Mouse (Mus musculus) cerebral cortex, adult 2 months (tissue): ENCODE results near the gene Ecm1.

Experiments
- WGBS: fragments of 180-500 bp; shearing (Covaris S2); methylation state at CpG from one replicate; pipeline ENCODE4 v1.1.7; 2018; 5-methylcytosine and 5-hydroxymethylcytosine counted together

The Ecm1 gene

GRCm38 (mm10) chr3:95725863-95726262 lies 13.5 kb downstream of the Ecm1 start:
- WGBS, result 71% methylated on average over 7 of the region's 7 CpGs

DNA sequence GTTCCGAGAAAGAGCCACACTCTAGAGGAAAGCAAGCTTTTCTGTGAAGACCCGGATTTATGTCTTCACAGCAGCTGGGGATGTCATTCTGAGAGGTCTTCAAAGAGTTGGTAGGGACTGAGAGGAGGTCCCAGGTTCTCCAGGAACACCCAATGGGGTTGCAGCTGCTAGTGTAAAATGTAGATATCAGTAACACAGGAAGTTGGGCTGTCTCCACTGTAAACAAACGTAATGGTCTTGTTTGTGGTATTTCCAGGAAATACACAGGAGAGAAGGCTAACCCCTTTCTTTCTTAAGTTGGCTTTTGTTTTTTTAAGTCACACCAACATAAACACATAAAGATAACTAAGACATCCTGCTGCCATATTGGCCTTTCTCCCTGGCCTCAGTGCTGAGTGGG lies 17.0 kb downstream of the Ecm1 start:
- WGBS, result 82% methylated on average over 3 of the region's 3 CpGs

DNA sequence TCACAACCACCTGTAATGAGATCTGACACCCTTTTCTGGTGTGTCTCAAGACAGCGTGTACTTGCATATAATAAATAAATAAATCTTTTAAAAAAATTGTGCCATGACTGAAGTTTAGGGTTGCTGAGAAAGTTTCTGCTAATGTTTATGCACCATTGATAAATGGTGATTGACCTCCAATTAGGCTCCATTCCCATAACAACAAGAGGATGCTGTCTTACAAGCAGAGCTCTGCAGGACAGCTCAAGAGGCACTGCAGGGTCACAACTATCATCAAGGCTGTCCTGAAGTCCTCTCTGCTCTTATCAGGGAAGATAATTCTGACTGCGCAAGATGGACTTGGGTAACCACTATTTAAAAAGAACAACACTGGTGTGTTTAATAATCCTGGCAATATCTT lies 21.2 kb downstream of the Ecm1 start:
- WGBS, result 93% methylated on average over 2 of the region's 2 CpGs

GRCm38 (mm10) chr3:95716075-95716474 lies 23.3 kb downstream of the Ecm1 start:
- WGBS, result 96% methylated on average over 1 of the region's 1 CpGs

GRCm38 (mm10) chr3:95709044-95709443 lies 30.3 kb downstream of the Ecm1 start:
- 95% methylated on average over 4 of the region's 4 CpGs for WGBS

DNA sequence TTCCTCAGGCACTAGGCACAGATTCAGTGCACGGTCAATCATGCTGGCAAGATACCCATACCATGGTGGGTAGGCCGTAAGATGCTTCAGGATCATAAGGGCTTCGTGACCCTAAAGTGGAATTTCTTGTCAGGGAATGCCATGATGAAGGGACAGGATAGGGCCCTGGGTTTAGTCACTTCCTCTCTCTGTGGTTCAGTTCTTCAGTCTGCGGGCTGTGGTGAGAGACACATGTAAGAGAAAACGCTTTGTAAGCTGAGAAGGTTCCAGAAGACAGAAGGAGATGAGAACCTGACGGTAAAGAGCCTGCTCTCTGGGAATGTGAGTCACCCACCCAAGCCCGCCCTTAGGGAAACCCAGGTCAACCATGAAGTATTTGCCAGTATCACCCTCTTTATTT lies 31.9 kb downstream of the Ecm1 start:
- 95% methylated on average over 7 of the region's 7 CpGs for WGBS

- 89% methylated on average over 4 of the region's 4 CpGs for WGBS
Measured at GRCm38 (mm10) chr3:95706273-95706672, 33.1 kb downstream of the Ecm1 start.

DNA sequence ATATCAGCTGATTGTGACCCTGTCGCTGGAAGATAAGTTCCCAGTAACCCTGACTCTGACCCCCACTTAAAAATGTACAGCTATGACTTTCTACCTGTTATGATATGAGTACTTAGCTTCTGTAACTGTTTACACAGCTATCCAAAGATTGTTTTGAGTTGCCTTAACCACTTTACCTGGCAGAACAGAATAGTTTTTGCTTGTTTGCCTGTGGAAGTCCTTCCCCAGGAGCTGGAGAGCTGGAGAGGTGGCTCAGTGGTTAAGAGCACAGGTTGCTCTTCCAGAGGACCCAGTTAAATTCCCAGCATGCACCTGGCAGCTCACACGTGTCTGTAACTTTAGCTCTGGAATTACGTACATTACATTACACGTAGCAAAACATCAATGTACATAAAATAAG lies 34.8 kb downstream of the Ecm1 start:
- WGBS, result 90% methylated on average over 4 of the region's 4 CpGs

- 94% methylated on average over 3 of the region's 3 CpGs for WGBS
Measured at GRCm38 (mm10) chr3:95703276-95703675, 36.1 kb downstream of the Ecm1 start.

GRCm38 (mm10) chr3:95701877-95702540 lies 37.4 kb downstream of the Ecm1 start:
- WGBS, result 29% methylated on average over 24 of the region's 24 CpGs

DNA sequence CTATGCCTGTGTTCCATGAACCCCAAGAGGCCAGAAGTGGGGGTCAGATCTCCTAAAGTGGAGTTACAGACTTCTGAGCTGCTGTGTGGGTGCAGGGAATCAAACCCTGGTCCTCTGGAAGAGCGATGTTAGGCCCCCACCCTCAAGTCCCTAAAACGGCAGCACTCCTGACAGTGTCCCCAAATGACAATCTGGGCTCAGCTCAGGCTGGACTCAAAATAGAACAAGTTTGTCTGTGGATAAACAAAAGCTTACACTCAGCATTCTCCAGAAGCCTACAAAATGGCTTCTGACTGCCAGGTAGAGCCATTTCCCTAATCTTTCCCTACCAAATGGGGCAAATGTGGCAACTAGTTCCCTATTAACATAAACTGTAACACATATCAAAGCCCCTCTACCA lies 38.3 kb downstream of the Ecm1 start:
- 84% methylated on average over 2 of the region's 2 CpGs for WGBS

DNA sequence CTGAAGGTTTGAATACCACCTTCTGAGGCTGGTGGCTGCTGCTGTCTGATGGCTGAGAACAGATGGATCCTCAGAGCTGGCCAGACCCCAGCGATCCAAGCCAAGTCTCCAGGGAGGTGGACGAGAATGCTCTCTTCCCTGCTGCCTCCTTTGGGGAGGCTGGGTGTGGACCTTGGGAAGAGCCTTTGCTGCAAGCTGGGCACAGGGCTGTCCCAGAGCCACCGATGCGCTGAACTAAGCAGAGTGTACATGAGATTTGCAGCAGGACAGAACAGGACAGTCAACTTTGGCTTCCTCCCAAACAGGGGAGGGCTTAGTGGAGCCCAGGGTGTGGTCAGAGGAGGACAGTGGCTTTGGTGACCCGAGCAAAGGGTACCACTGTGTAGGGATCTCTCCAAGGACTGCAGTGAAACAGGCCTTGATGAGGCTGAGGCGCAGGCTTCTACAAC lies 39.1 kb downstream of the Ecm1 start:
- WGBS, result 59% methylated on average over 6 of the region's 6 CpGs

DNA sequence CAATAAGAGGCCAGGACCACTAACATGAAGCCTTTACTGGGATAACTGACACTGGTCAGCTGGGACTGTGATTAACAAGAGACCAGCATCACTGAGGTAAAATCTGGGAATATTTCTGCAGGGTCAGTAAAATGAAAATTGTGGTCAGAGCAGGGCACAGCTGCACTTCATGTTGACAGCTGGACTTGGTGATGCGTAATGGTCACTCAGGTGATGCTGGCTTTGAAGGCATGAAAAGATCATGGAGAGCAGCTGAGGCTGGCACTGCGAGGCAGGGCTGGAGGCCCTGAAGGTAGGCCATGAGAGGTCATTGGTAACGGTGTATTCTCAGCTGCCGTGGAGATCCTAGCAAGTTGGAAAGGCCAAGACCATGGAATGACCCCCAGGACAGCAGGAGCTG lies 41.1 kb downstream of the Ecm1 start:
- WGBS, result 97% methylated on average over 4 of the region's 4 CpGs

DNA sequence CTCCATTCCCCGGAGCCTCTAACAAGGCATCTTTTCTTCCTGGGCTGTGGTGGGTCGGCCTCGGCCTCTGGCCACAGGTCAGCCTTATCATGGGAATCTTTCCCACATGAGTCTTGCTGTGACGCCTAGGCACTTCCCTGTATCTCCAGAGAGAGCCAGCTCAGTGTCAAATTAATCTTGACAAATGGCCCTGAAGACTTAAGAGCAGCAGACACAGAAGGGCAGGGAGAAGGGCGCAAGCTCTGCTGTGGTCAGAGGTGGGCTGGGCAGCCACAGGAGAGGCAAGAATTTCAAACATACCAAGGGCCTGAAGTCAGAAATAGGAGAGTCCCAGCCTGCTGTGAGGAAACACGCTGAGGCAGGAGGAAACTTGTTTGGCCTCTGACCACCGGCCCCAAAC lies 43.0 kb downstream of the Ecm1 start:
- 73% methylated on average over 7 of the region's 7 CpGs for WGBS

GRCm38 (mm10) chr3:95695796-95696195 lies 43.6 kb downstream of the Ecm1 start:
- WGBS, result 78% methylated on average over 3 of the region's 3 CpGs

GRCm38 (mm10) chr3:95694808-95695703 lies 44.3 kb downstream of the Ecm1 start:
- 58% methylated on average over 11 of the region's 11 CpGs for whole genome bisulfite sequencing

DNA sequence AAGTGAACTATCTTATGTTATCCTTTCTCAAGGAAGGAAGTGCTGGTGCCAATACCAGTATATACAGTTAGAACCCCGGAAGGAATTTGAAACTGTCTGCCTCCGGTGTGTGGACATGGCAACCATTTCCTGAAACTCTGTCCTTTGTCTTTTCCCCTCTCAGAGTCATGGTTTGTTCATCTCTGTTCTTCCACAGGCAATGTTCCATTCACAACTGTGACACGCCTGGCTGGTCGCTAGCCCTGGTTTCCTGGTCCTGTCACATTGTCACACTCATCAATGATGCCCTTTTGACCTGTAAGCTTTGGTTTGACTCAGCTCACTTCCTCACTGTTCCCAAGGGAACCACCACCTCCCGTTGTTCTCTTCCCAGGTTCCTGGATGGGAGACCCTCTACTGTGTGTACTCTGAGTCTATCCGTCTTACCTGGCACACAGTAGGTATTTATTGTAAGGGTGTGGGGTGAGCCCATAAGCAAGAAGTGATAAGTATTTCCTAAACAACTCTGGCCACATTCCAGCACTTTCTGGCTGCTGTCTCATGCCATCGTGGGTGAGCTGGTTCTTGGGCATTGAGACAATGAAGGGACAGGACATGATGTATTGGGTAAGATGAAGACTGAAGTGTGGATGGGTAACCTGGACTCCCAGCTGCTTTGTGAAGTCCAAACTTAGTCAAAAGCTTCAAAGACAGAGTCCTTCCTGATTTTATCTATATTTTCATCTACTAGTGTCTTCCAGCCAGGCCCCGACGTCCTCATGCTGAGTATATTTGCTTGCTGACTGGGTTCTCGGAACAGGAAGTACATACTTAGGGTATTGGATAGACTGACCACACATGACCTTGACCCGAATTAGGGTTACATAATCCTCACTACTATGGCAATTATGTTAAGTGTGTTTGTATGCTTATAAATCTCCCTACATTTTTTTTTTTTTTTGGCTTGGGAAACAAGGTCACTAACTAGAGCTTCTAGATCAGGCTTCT lies 45.3 kb downstream of the Ecm1 start:
- WGBS, result 69% methylated on average over 11 of the region's 11 CpGs

- WGBS, result 86% methylated on average over 6 of the region's 6 CpGs
Measured at GRCm38 (mm10) chr3:95692677-95693076, 46.7 kb downstream of the Ecm1 start.

DNA sequence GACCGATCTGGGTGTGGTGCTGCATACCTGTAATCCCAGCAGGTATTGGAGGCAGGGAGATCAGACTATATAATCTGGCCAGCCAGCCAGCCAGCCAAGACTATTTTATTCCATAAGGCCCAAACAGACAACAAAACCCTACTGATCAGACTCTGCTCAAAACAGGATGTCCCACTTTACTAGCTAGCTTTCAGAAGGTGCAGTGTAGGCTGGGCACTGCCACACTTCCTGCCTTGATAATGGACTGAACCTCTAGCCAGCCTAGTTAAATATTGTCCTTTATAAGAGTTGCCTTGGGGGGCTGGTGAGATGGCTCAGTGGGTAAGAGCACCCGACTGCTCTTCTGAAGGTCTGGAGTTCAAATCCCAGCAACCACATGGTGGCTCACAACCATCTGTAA lies 48.8 kb downstream of the Ecm1 start:
- 91% methylated on average over 2 of the region's 2 CpGs for WGBS

GRCm38 (mm10) chr3:95689940-95690339 lies 49.4 kb downstream of the Ecm1 start:
- 67% methylated on average over 2 of the region's 2 CpGs for WGBS

DNA sequence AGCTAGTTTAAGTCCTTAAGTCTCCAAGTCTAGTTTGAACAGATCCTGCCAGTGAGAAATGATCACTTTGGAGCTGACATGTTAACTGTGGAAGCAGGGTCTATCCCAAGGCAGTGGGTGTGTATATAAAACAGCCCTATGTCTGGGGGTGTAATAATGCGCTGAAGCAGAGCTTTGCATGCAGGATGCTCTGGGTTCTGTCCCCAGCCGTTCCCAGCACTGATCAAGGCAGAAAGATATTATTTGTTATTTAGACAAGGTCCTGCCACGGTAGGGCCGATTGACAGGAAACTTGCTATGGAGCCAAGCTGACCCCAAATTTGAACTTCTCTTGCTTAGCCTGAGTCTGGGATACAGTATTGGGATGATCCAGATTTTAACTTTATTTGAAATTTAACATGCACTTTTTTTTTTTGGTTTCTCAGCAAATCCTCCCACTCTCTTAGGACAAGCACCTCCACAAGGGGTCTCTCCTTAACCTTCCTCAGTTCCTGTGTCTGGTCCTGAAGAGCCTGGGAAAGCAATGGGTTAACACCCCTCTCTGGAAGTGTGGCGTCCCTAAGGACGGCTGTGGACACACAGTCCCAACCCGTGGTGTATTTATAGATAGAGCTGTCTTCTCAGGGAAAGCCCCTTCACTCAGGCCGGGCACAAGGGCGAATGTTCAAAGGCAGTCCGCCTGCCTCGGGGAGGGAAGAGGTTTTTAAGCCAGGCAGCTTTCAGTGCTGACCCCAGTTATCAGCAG lies 50.0 kb downstream of the Ecm1 start:
- 63% methylated on average over 11 of the region's 11 CpGs for WGBS
